Mouse (Mus musculus) adrenal gland (tissue): ENCODE data around the gene Ssxb2.
"Not testable (repeated sequence)": the region's sequence is repeated elsewhere in the genome, so short reads cannot be mapped to it uniquely, and the experiment has no call there.

Experiments used
- intact Hi-C: fragments of 180-260 bp; cut with DNase I; formaldehyde crosslinking; loops from one replicate; pipeline ENCODE4 v1.15.1; 2025
- long read RNA-seq, 2 experiments: library from polyadenylated mRNA; unstranded; transcript quantifications; one replicate each; pipeline ENCODE4 v2.0.0; 2020; ENCODE audit warnings: borderline replicate concordance in 1 of 2; ENCODE audit not compliant: insufficient replicate concordance in 1 of 2

The Ssxb2 gene
- long read RNA-seq, experiment 1 = 0 reads
- long read RNA-seq, experiment 2 = 0 reads

GRCm38 (mm10) chrX:8461626-8462025 lies at the start of gene Ssxb2:
Ssxb2 (minus strand) TSS chrX:8461726.
- intact Hi-C loops = not testable (repeated sequence)

- intact Hi-C loops = not testable (repeated sequence)
Observed at GRCm38 (mm10) chrX:8413005-8413404, 48.5 kb downstream of the Ssxb2 start, which contains the start of gene Ssxb1. Ssxb1 (plus strand) TSS chrX:8413305.
